In genomic region chr7:97632897-97633296, GRCm38 (mm10) we compare ENCODE assay signal across 21 mouse cellular contexts. TPM values are rescaled to one million over a fixed set of nuclear protein-coding genes. Genes with fewer than 3 reads are reported as not detected.
DNase-seq lines count a peak whose midpoint lies in the region; ATAC-seq lines count a peak whose summit lies in the region.
"Had no signal": no experiment of that assay in that cellular context is flagged by ENCODE, and none has a peak within 500 bp of the region (broad histone marks: within the 10 kb centered on the region; RNA-seq: fewer than 3 reads in every experiment).

No protein-coding gene starts in this region.

- H3K4me1 ChIP-seq in neural tube, embryonic 15.5 days = no peaks in the 10 kb centered on the region
- H3K4me1 ChIP-seq: embryonic facial prominence, embryonic 10.5 days; embryonic facial prominence, embryonic 12.5 days; forebrain, embryonic 13.5 days; forebrain, embryonic 15.5 days had no signal

- no peaks in the 10 kb centered on the region for H3K9me3 ChIP-seq in neural tube, embryonic 15.5 days (replicated peaks)
- H3K9me3 ChIP-seq: embryonic facial prominence, embryonic 10.5 days; embryonic facial prominence, embryonic 12.5 days; forebrain, embryonic 13.5 days; forebrain, embryonic 15.5 days; G1E had no signal

- H3K36me3 ChIP-seq in neural tube, embryonic 15.5 days = no peaks in the 10 kb centered on the region
- H3K36me3 ChIP-seq: forebrain, embryonic 15.5 days had no signal

- no peak overlapping the region for H3K4me2 ChIP-seq in neural tube, embryonic 15.5 days
- H3K4me2 ChIP-seq: embryonic facial prominence, embryonic 12.5 days; forebrain, embryonic 13.5 days; forebrain, embryonic 15.5 days had no signal

- DNase-seq in testis, postnatal 14 days (ENCODE audit: low spot score) = no peak
- DNase-seq in ovary, postnatal 36 days (ENCODE audit: low spot score) = no peak
- DNase-seq: adrenal gland, adult 8-10 months; adrenal gland, postnatal 14 days; adrenal gland, postnatal 36 days; cerebellum, adult 11-12 months; cerebellum, adult 2 months; cerebellum, adult 9-10 months; cerebellum, postnatal 10 days; cerebellum, postnatal 25 days; forebrain, postnatal 0 days had no signal

- no peak overlapping the region for H3K9ac ChIP-seq in neural tube, embryonic 15.5 days (replicated peaks)
- H3K9ac ChIP-seq: embryonic facial prominence, embryonic 12.5 days; forebrain, embryonic 13.5 days; forebrain, embryonic 15.5 days; forebrain, postnatal 0 days had no signal

- no peak overlapping the region for H3K4me3 ChIP-seq in neural tube, embryonic 15.5 days (replicated peaks)
- H3K4me3 ChIP-seq: embryonic facial prominence, embryonic 10.5 days; embryonic facial prominence, embryonic 12.5 days; forebrain, embryonic 13.5 days; forebrain, embryonic 15.5 days had no signal

- no peaks in the 10 kb centered on the region for H3K27me3 ChIP-seq in neural tube, embryonic 15.5 days (replicated peaks)
- H3K27me3 ChIP-seq: CH12.LX; embryonic facial prominence, embryonic 12.5 days; forebrain, embryonic 13.5 days; forebrain, embryonic 15.5 days; Patski had no signal

- no peak overlapping the region for H3K27ac ChIP-seq in neural tube, embryonic 15.5 days (replicated peaks)
- H3K27ac ChIP-seq: embryonic facial prominence, embryonic 10.5 days; embryonic facial prominence, embryonic 12.5 days; forebrain, embryonic 13.5 days; forebrain, embryonic 15.5 days had no signal

- peak; percentile 66 for ATAC-seq in activated CD4-positive, CD25-positive, alpha-beta regulatory T cell, adult 4 months
- peak; percentile 61 for ATAC-seq in inflammation-experienced regulatory T-cells, adult 6 months
- ATAC-seq in neural tube, embryonic 15.5 days (ENCODE audit: low FRiP score) = no peak
- ATAC-seq: forebrain, embryonic 13.5 days; forebrain, embryonic 15.5 days; forebrain, postnatal 0 days; Patski had no signal

- WGBS in neural tube, embryonic 15.5 days = 86% methylated on average over 1 of the region's 1 CpGs

RNA-seq across cellular contexts. Expression of gene Rsf1, which starts 53.2 kb away (rescaled TPM):
- 10 to 100 TPM; 27.1 to 27.3 TPM for polyA plus RNA-seq in activated CD4-positive, CD25-positive, alpha-beta regulatory T cell, adult 4 months (2017; shearing (Covaris generic))
- 10 to 100 TPM; 22.5 to 31.6 (median 30.1) TPM for polyA plus RNA-seq in inflammation-experienced regulatory T-cells, adult 6 months (2017; shearing (Covaris generic))
- polyA plus RNA-seq in neural tube, embryonic 15.5 days (2015; fragmentation: Nextera tagmentation; extraction: Ambion mirVana) = 24.3 and 25.2 TPM in 2 replicates

RNA-seq across cellular contexts. Expression of gene Aamdc, which starts 53.6 kb away (rescaled TPM):
- polyA plus RNA-seq in activated CD4-positive, CD25-positive, alpha-beta regulatory T cell, adult 4 months (2017; shearing (Covaris generic)) = 10 to 100 TPM; 42.2 to 46.9 TPM
- polyA plus RNA-seq in inflammation-experienced regulatory T-cells, adult 6 months (2017; shearing (Covaris generic)) = 10 to 100 TPM; 30.3 to 51.0 (median 45.9) TPM
- 56.8 and 58.3 TPM in 2 replicates for polyA plus RNA-seq in neural tube, embryonic 15.5 days (2015; fragmentation: Nextera tagmentation; extraction: Ambion mirVana)
